Mouse (Mus musculus): ENCODE measurements around the gene Snx10. TPM values are rescaled to one million over a fixed set of nuclear protein-coding genes. Genes with fewer than 3 reads are reported as not detected.
A peak's percentile ranks its signal among the peaks of the same experiment; 100 is the strongest.

Gene Snx10
- polyA plus RNA-seq, 1 experiment from 2014 or later = 66.3 TPM

- Histone ChIP-seq H3K79me2 (ENCODE audit: inconsistent target) (peaks cover 88% of the 10 kb centered on the region), H3K27ac (peak overlapping the region; percentile 73), H3K4me3 (ENCODE audit: inconsistent target) (peak overlapping the region; percentile 39), H3K36me3 (ENCODE audit: inconsistent target) (peaks cover 5% of the 10 kb centered on the region; the same call in 1 of the 2 replicates)
- 6% methylated on average over 11 of the region's 11 CpGs for WGBS (ENCODE audit: missing documents)
These were observed 21.6 kb downstream of the Snx10 start for GRCm38 (mm10) chr6:51545219-51545859.

DNA sequence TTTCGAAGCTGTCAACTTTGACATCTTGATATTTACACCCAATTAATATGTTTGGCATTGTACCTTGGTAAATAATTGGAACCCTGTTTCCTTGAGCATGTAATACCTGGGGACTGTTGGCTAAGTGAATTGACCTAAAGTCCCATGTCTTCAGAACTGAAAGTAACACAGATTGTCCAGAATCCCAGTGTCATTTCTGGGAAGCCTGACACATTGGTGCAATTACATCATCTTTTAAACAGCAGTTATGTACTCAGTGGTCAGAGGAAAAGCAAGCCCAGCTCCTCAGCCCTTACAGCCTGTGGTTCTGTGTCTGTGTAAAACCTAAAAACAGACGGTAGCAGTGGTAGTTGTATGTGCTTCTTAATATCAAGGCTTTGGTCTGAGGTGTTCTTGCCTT lies 22.4 kb downstream of the Snx10 start:
- WGBS (ENCODE audit: missing documents) = 28% methylated on average over 2 of the region's 2 CpGs
- peaks cover 5% of the 10 kb centered on the region; the same call in 1 of the 2 replicates for H3K36me3 ChIP-seq (ENCODE audit: inconsistent target)
- peaks cover 88% of the 10 kb centered on the region for H3K79me2 ChIP-seq (ENCODE audit: inconsistent target)
- H3K4me3 ChIP-seq (ENCODE audit: inconsistent target) = peak overlapping the region; percentile 39; the same call in 1 of the 2 replicates
- peak overlapping the region; percentile 73; the same call in 1 of the 2 replicates for H3K27ac ChIP-seq

DNA sequence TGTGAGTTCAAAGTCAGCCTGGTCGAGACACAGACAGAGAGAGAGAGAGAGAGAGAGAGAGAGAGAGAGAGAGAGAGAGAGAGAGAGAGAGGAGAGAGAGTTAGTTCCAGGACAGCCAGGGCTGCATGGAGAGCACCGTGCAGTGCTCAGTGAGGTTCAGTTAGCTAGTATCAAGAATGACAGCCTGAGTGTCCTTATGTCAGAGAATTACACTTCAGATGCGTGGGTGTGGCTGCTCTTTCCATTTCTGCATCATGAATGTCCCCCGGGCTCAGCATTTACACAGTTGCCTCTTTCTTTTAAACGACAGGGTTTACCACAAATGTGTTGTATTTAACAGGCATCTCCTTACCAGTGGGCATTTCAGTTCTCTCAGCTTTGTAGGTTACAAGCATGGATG lies 25.1 kb downstream of the Snx10 start:
- Histone ChIP-seq H3K79me2 (ENCODE audit: inconsistent target) (peaks cover 86% of the 10 kb centered on the region), H3K4me3 (ENCODE audit: inconsistent target) (no peak overlapping the region), H3K27ac (no peak overlapping the region), H3K36me3 (ENCODE audit: inconsistent target) (no peaks in the 10 kb centered on the region; the same call in 1 of the 2 replicates)
- 89% methylated on average over 5 of the region's 5 CpGs for WGBS (ENCODE audit: missing documents)

GRCm38 (mm10) chr6:51551267-51551802 lies 27.6 kb downstream of the Snx10 start:
- 37% methylated on average over 10 of the region's 10 CpGs for WGBS (ENCODE audit: missing documents)
- H3K79me2 ChIP-seq (ENCODE audit: inconsistent target) = peaks cover 98% of the 10 kb centered on the region
- peak overlapping the region; percentile 52 for H3K27ac ChIP-seq
- H3K36me3 ChIP-seq (ENCODE audit: inconsistent target) = no peaks in the 10 kb centered on the region; the same call in 1 of the 2 replicates
- no peak overlapping the region for H3K4me3 ChIP-seq (ENCODE audit: inconsistent target)

DNA sequence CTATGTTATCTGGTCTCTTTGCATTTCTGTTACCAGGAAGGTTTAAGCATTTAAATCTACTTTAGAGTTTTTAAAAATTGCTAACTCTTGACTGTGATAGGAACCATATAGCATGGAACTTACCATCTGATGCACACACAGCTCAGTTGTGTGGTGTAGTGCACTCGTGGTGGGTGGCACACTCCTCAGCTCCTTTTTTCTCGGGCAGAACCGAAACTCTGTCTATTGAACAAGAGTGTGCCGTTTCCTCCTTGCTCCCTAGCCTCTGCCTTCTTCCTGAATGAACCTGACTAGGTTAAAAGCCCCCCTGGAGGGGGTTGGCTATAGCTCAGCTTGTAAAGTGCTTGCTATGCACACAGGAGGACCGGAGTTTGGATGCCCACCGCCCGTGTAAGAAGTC lies 32.9 kb downstream of the Snx10 start:
- WGBS (ENCODE audit: missing documents) = 48% methylated on average over 7 of the region's 7 CpGs
- Histone ChIP-seq H3K36me3 (ENCODE audit: inconsistent target) (peaks cover 6% of the 10 kb centered on the region; the same call in 1 of the 2 replicates), H3K27ac (peak overlapping the region; percentile 49), H3K4me3 (ENCODE audit: inconsistent target) (no peak overlapping the region), H3K79me2 (ENCODE audit: inconsistent target) (peaks cover 97% of the 10 kb centered on the region)

GRCm38 (mm10) chr6:51558311-51558710 lies 34.6 kb downstream of the Snx10 start:
- Histone ChIP-seq H3K4me3 (ENCODE audit: inconsistent target) (peak overlapping the region; percentile 3; the same call in 1 of the 2 replicates), H3K27ac (peak overlapping the region; percentile 49), H3K79me2 (ENCODE audit: inconsistent target) (peaks cover 97% of the 10 kb centered on the region), H3K36me3 (ENCODE audit: inconsistent target) (peaks cover 18% of the 10 kb centered on the region; the same call in 1 of the 2 replicates)
- WGBS (ENCODE audit: missing documents) = 10% methylated on average over 7 of the region's 7 CpGs

GRCm38 (mm10) chr6:51566771-51567680 lies 43.3 kb downstream of the Snx10 start:
- peaks cover 71% of the 10 kb centered on the region; the same call in 1 of the 2 replicates for H3K79me2 ChIP-seq (ENCODE audit: inconsistent target)
- 55% methylated on average over 13 of the region's 14 CpGs for WGBS (ENCODE audit: missing documents)
- no peak overlapping the region for H3K4me3 ChIP-seq (ENCODE audit: inconsistent target)
- H3K36me3 ChIP-seq (ENCODE audit: inconsistent target) = peaks cover 31% of the 10 kb centered on the region; the same call in 1 of the 2 replicates
- H3K27ac ChIP-seq = no peak overlapping the region

DNA sequence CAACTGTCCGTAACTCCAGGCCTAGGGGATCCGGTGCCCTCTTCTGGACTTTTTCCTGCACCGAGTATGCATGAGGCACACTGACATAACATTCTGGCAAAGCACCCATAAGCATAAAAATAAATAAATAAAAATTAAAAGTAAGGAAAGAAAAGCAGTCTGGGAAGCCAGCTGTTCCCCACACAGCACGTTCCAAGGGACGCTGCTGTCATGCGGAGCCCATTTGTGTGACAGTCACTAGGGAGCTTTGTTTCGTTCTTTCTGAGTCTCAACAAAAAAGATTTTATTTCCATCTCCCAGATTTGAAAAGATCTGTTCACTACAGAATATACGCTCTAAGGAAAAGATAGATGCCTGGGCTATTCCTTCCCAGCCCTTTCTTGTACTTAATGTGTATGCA lies 45.4 kb downstream of the Snx10 start:
- no peak overlapping the region for H3K27ac ChIP-seq
- no peak overlapping the region for H3K4me3 ChIP-seq (ENCODE audit: inconsistent target)
- WGBS (ENCODE audit: missing documents) = 96% methylated on average over 8 of the region's 8 CpGs
- H3K79me2 ChIP-seq (ENCODE audit: inconsistent target) = peaks cover 61% of the 10 kb centered on the region; the same call in 1 of the 2 replicates
- peaks cover 23% of the 10 kb centered on the region; the same call in 1 of the 2 replicates for H3K36me3 ChIP-seq (ENCODE audit: inconsistent target)

GRCm38 (mm10) chr6:51573136-51573535 lies 49.4 kb downstream of the Snx10 start:
- Histone ChIP-seq H3K4me3 (ENCODE audit: inconsistent target) (no peak overlapping the region), H3K27ac (no peak overlapping the region), H3K79me2 (ENCODE audit: inconsistent target) (peaks cover 32% of the 10 kb centered on the region; the same call in 1 of the 2 replicates), H3K36me3 (ENCODE audit: inconsistent target) (peaks cover 50% of the 10 kb centered on the region; the same call in 1 of the 2 replicates)
- WGBS (ENCODE audit: missing documents) = 98% methylated on average over 4 of the region's 4 CpGs

DNA sequence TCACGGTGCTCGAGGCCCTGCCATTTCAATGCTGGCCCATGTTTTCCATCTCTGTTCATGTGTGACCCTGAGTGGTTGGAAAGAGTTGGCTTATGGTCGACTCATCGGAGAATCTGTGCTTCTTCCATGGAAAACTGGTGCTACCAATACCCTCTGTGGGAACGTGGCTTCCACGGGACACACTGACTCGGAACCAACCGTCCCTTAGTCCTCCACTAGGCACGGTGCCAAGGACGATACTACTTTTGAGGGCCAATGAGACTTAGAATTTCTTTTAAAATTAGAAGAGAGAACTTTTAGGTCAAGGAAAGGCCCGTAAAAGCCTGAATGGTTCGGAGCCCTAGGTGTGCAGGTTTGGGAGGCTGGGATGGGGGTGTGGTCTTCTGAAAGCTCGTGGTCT lies 50.4 kb downstream of the Snx10 start:
- Histone ChIP-seq H3K4me3 (ENCODE audit: inconsistent target) (no peak overlapping the region), H3K27ac (no peak overlapping the region), H3K79me2 (ENCODE audit: inconsistent target) (peaks cover 22% of the 10 kb centered on the region; the same call in 1 of the 2 replicates), H3K36me3 (ENCODE audit: inconsistent target) (peaks cover 50% of the 10 kb centered on the region; the same call in 1 of the 2 replicates)
- 96% methylated on average over 13 of the region's 13 CpGs for WGBS (ENCODE audit: missing documents)

DNA sequence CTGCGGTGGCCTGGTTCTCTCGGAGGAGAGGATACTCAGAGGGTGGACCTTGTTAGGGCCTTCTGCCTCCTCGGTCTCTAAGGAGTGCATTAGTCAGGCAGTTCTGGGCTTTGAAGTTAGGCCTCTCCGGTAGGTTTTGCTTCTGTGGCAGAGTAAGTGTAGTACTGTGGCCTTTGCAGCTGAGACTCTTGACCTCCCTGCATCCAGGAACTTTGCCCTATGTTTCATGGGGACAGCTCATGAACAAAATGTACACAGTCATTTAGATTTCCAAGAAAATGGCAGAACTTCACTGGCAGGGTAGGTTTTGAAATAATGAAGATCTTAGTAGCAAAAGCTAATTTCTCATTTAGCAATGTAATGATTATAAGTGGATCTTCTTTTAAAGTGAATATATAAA lies 54.7 kb downstream of the Snx10 start:
- Histone ChIP-seq H3K4me3 (ENCODE audit: inconsistent target) (no peak overlapping the region), H3K36me3 (ENCODE audit: inconsistent target) (peaks cover 68% of the 10 kb centered on the region), H3K27ac (no peak overlapping the region), H3K79me2 (ENCODE audit: inconsistent target) (no peaks in the 10 kb centered on the region; the same call in 1 of the 2 replicates)
- 96% methylated on average over 4 of the region's 4 CpGs for WGBS (ENCODE audit: missing documents)

DNA sequence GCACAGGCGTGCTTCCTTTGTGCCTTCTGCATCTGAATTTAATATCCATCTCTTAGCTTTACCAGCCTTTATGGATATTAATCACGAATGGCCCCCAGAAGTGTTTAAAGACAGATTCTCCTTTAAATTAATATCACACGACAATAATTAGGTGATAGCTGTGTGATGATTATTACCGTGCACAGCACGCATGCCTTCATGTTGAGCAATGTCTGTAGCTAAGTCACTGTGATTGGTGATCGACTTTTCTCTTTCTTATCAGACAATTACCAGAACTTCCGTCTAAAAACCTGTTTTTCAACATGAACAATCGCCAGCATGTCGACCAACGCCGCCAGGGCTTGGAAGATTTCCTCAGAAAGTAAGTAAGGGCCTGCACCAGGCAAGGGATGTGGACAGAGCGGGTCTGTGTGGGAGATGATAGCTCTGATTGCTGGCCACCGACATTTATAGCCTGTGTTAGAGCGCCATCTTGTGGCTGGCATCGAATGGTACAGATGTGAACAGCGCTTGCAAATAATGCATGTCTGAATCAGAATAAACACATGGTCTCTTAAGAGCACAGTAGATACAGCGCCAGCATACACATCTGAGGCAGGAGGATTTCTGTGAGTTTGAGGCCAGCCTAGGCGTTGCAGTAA lies 56.5 kb downstream of the Snx10 start:
- Histone ChIP-seq H3K36me3 (ENCODE audit: inconsistent target) (peaks cover 75% of the 10 kb centered on the region), H3K79me2 (ENCODE audit: inconsistent target) (no peaks in the 10 kb centered on the region), H3K4me3 (ENCODE audit: inconsistent target) (no peak overlapping the region), H3K27ac (no peak overlapping the region)
- WGBS (ENCODE audit: missing documents) = 39% methylated on average over 18 of the region's 18 CpGs

DNA sequence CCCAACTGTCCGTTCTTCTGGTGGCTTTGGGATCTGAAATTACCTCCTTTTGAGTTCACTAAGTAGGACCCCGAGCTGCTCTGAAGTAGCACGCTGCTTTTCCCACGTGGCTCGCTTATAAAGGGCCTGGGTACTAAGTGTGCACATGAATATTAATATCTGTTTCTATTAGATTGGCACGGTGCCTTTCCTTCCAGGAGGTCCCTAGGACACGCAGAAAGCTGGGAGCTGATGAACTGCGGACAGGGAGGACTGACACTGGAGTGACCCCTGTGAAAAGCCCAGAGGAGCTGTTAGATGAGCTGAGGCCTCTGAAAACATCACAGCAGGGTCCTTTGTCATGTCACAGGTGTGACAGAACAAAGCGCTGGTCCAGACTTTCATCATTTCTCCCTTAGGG lies 57.7 kb downstream of the Snx10 start:
- Histone ChIP-seq H3K36me3 (ENCODE audit: inconsistent target) (peaks cover 80% of the 10 kb centered on the region), H3K79me2 (ENCODE audit: inconsistent target) (no peaks in the 10 kb centered on the region), H3K4me3 (ENCODE audit: inconsistent target) (no peak overlapping the region), H3K27ac (no peak overlapping the region)
- WGBS (ENCODE audit: missing documents) = 95% methylated on average over 9 of the region's 9 CpGs

GRCm38 (mm10) chr6:51582051-51582450 lies 58.4 kb downstream of the Snx10 start:
- no peak overlapping the region for H3K4me3 ChIP-seq (ENCODE audit: inconsistent target)
- H3K27ac ChIP-seq = no peak overlapping the region
- H3K36me3 ChIP-seq (ENCODE audit: inconsistent target) = peaks cover 80% of the 10 kb centered on the region
- 94% methylated on average over 9 of the region's 9 CpGs for WGBS (ENCODE audit: missing documents)
- no peaks in the 10 kb centered on the region for H3K79me2 ChIP-seq (ENCODE audit: inconsistent target)

Measured in macrophage (primary cell).